Mouse (Mus musculus) G1E (cell line): ENCODE results near the gene Trim27. TPM values are rescaled to one million over a fixed set of nuclear protein-coding genes. Genes with fewer than 3 reads are reported as not detected.

Source experiments
- ATAC-seq: 2 replicates; pipeline ENCODE4 v1.8.0; 2016; ENCODE audit warnings: mild to moderate bottlenecking; ENCODE audit not compliant: insufficient number of reproducible peaks, poor library complexity, low FRiP score, severe bottlenecking; ENCODE audit errors: extremely low read depth
- DNase-seq: peaks from one replicate; pipeline ENCODE4 v3.0.0; 2012; ENCODE audit warnings: low spot score
- H3K27me3 ChIP-seq: 2 replicates; pipeline ENCODE4 v1.6.1; 2012; ENCODE audit warnings: mild to moderate bottlenecking, low read length, inconsistent platforms; ENCODE audit not compliant: insufficient read depth
- H3K36me3 ChIP-seq: replicated peaks from 2 replicates; pipeline ENCODE3; 2012; ENCODE audit warnings: mild to moderate bottlenecking, inconsistent platforms
- H3K4me1 ChIP-seq: 2 replicates; pipeline ENCODE4 v1.6.1; 2012; ENCODE audit warnings: low read depth, low read length, inconsistent platforms, mixed read lengths; ENCODE audit not compliant: insufficient read depth
- H3K4me3 ChIP-seq: 2 replicates; pipeline ENCODE4 v1.5.1; 2012; ENCODE audit warnings: low read depth, mild to moderate bottlenecking, inconsistent platforms, low read length, moderate library complexity, mixed read lengths
- H3K9me3 ChIP-seq: replicated peaks from 2 replicates; pipeline ENCODE4 v1.6.1; 2012; ENCODE audit warnings: inconsistent platforms
- CTCF ChIP-seq: IDR thresholded peaks from 2 replicates; pipeline ENCODE4 v1.5.1; 2012; ENCODE audit warnings: low read depth, low read length, inconsistent platforms, mixed read lengths
- GATA1 ChIP-seq: IDR thresholded peaks from 2 replicates; pipeline ENCODE4 v1.6.1; 2012; ENCODE audit warnings: borderline replicate concordance, low read length, inconsistent platforms, mixed read lengths
- GATA2 ChIP-seq: IDR thresholded peaks from 2 replicates; pipeline ENCODE4 v1.6.1; 2012; ENCODE audit warnings: low read depth, low read length, inconsistent platforms, borderline replicate concordance
- POLR2AphosphoS5 ChIP-seq: IDR thresholded peaks from 2 replicates; pipeline ENCODE4 v1.6.1; 2012; ENCODE audit warnings: low read depth, low read length, inconsistent platforms; ENCODE audit not compliant: insufficient replicate concordance
- TAL1 ChIP-seq: conservative IDR thresholded peaks from 2 replicates; pipeline ENCODE4 v1.6.1; 2012; ENCODE audit warnings: low read depth, low read length, inconsistent platforms, mixed read lengths
- polyA plus RNA-seq: library from polyadenylated mRNA; stranded (reverse); fragments of >175 nt; gene quantifications from 2 replicates; pipeline ENCODE4 v1.2.3, GENCODE M21; 2012
- total RNA-seq, 2 experiments: library from RNA; stranded (forward) in 1 of 2; stranded (reverse) in 1 of 2; fragments of 200-1000 nt in 1 of 2; fragments of >200 nt in 1 of 2; fragmentation: Nextera tagmentation in 1 of 2; gene quantifications; 2 replicates each; pipeline ENCODE4 v1.2.3; 2014 to 2017

Gene Trim27
- total and polyA plus RNA-seq, 3 experiments, result 93.2 to 173 (median 139) TPM

GRCm38 (mm10) chr13:21242408-21243125 lies 63.3 kb downstream of the Trim27 start:
- Histone ChIP-seq H3K36me3 (no peaks in the 10 kb centered on the region), H3K4me3 (no peak overlapping the region), H3K9me3 (peaks cover 4% of the 10 kb centered on the region; the same call in 1 of the 2 replicates), H3K4me1 (peaks cover 10% of the 10 kb centered on the region; the same call in 1 of the 2 replicates), H3K27me3 (peaks cover 10% of the 10 kb centered on the region)
- TF ChIP-seq POLR2AphosphoS5, result no peak
- TF ChIP-seq GATA1, result no peak
- no peak for TF ChIP-seq CTCF
- no peak for TF ChIP-seq TAL1
- no peak for TF ChIP-seq GATA2
- ATAC-seq, result no peak
- DNase-seq, result no peak

DNA sequence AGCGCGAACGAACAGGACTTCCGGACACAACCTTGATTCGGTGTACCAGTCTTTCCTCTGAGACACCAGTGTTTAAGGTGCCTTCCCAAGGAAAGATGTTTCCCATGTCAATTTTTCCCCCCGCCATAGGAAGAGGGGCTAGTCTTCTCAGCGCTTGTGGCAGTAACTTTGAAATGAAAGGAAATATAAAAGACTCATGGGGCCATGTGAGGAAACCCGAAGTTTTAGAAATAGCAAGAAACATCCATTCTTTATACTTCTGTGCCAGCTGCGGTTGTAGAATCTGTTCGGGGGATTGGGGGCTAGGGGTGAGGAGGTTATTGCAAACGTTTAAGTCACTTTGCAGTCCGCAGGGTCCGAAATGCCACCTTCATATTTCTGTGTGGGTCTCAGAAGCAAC lies 64.0 kb downstream of the Trim27 start:
- DNase-seq (no peak), ATAC-seq (no peak)
- Histone ChIP-seq H3K27me3 (peaks cover 10% of the 10 kb centered on the region), H3K4me3 (no peak overlapping the region), H3K4me1 (peaks cover 10% of the 10 kb centered on the region; the same call in 1 of the 2 replicates), H3K9me3 (peaks cover 4% of the 10 kb centered on the region; the same call in 1 of the 2 replicates), H3K36me3 (no peaks in the 10 kb centered on the region)
- TF ChIP-seq GATA2, result no peak
- TF ChIP-seq GATA1, result no peak
- no peak for TF ChIP-seq TAL1
- TF ChIP-seq CTCF, result no peak

DNA sequence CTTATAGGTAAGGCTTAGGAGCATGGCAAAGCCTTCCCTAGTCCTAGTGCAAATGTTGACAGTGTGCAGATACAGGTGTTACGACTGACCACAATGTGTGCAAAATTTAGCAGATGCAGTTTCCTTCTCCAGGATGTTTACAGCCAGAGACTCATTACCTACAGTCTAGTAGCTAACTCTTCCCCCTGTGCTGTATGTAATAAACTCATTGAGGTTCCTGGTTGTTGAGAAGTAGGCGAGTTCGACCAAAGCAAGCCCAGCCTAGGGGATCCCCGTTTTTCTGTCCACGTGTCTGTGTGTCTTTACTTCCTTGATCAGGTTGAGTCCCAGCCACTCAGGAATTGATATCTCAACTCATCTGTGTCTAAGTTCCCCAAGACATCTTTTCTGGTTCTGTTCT lies 64.8 kb downstream of the Trim27 start:
- Histone ChIP-seq H3K27me3 (peaks cover 10% of the 10 kb centered on the region), H3K9me3 (no peaks in the 10 kb centered on the region), H3K36me3 (no peaks in the 10 kb centered on the region), H3K4me1 (peaks cover 10% of the 10 kb centered on the region; the same call in 1 of the 2 replicates), H3K4me3 (no peak overlapping the region)
- ATAC-seq, result no peak
- no peak for DNase-seq
- TF ChIP-seq TAL1 (no peak), CTCF (no peak), GATA1 (no peak), GATA2 (no peak), POLR2AphosphoS5 (no peak)

Other genes with a start within 250 kb of the Trim27 start
- gene Olfr1370, start 104.5 kb upstream of the Trim27 start, total RNA-seq (2014; fragmentation: Nextera tagmentation), result not detected in 2 replicates
- gene Olfr1370, start 104.5 kb upstream of the Trim27 start, total RNA-seq (2017), result under 0.01 and 0.55 TPM in 2 replicates
- not detected in 2 replicates for gene Olfr1370, start 104.5 kb upstream of the Trim27 start, polyA plus RNA-seq
- 0.23 TPM in 1 of 2 replicates, not detected in the other for gene Olfr1369-ps1, start 68.0 kb upstream of the Trim27 start, total RNA-seq (2014; fragmentation: Nextera tagmentation)
- gene Olfr1369-ps1, start 68.0 kb upstream of the Trim27 start, total RNA-seq (2017), result 0.06 TPM in 1 of 2 replicates, not detected in the other
- not detected in 2 replicates for gene Olfr1369-ps1, start 68.0 kb upstream of the Trim27 start, polyA plus RNA-seq
- gene Olfr263, start 49.8 kb upstream of the Trim27 start, total RNA-seq (2014; fragmentation: Nextera tagmentation), result not detected in 2 replicates
- gene Olfr263, start 49.8 kb upstream of the Trim27 start, total RNA-seq (2017), result 0.11 TPM in 1 of 2 replicates, not detected in the other
- gene Olfr263, start 49.8 kb upstream of the Trim27 start, polyA plus RNA-seq, result not detected in 2 replicates
- gene Olfr1368, start 33.6 kb upstream of the Trim27 start, total RNA-seq (2014; fragmentation: Nextera tagmentation), result not detected in 2 replicates
- gene Olfr1368, start 33.6 kb upstream of the Trim27 start, total RNA-seq (2017), result 0.11 TPM in 1 of 2 replicates, not detected in the other
- not detected in 2 replicates for gene Olfr1368, start 33.6 kb upstream of the Trim27 start, polyA plus RNA-seq
- not detected in 2 replicates for gene Gpx5, start 113.3 kb downstream of the Trim27 start, total RNA-seq (2014; fragmentation: Nextera tagmentation)
- 0.11 TPM in 1 of 2 replicates, not detected in the other for gene Gpx5, start 113.3 kb downstream of the Trim27 start, total RNA-seq (2017)
- gene Gpx5, start 113.3 kb downstream of the Trim27 start, polyA plus RNA-seq, result not detected in 2 replicates
- not detected in 2 replicates for gene Gpx6, start 132.7 kb downstream of the Trim27 start, total RNA-seq (2014; fragmentation: Nextera tagmentation)
- gene Gpx6, start 132.7 kb downstream of the Trim27 start, total RNA-seq (2017), result 0.11 and 0.29 TPM in 2 replicates
- not detected in 2 replicates for gene Gpx6, start 132.7 kb downstream of the Trim27 start, polyA plus RNA-seq
- gene Olfr1367, start 167.5 kb downstream of the Trim27 start, total RNA-seq (2014; fragmentation: Nextera tagmentation), result not detected in 2 replicates
- 0.44 TPM in 1 of 2 replicates, not detected in the other for gene Olfr1367, start 167.5 kb downstream of the Trim27 start, total RNA-seq (2017)
- gene Olfr1367, start 167.5 kb downstream of the Trim27 start, polyA plus RNA-seq, result not detected in 2 replicates
- gene Zscan12, start 183.4 kb downstream of the Trim27 start, total RNA-seq (2014; fragmentation: Nextera tagmentation), result 10.7 and 14.6 TPM in 2 replicates
- 16.2 and 16.8 TPM in 2 replicates for gene Zscan12, start 183.4 kb downstream of the Trim27 start, total RNA-seq (2017)
- gene Zscan12, start 183.4 kb downstream of the Trim27 start, polyA plus RNA-seq, result 3.4 and 4.0 TPM in 2 replicates
- 60.6 and 78.1 TPM in 2 replicates for gene Zkscan3, start 223.3 kb downstream of the Trim27 start, total RNA-seq (2014; fragmentation: Nextera tagmentation)
- gene Zkscan3, start 223.3 kb downstream of the Trim27 start, total RNA-seq (2017), result 59.0 and 59.3 TPM in 2 replicates
- 4.6 and 5.5 TPM in 2 replicates for gene Zkscan3, start 223.3 kb downstream of the Trim27 start, polyA plus RNA-seq